Mouse (Mus musculus) hindbrain, embryonic 16.5 days (tissue): Measurements from ENCODE around the gene Pacsin1. TPM values are rescaled to one million over a fixed set of nuclear protein-coding genes. Genes with fewer than 3 reads are reported as not detected.
"Not testable (repeated sequence)": the region's sequence is repeated elsewhere in the genome, so short reads cannot be mapped to it uniquely, and the experiment has no call there.

Source experiments
- ATAC-seq: fragments of 200-750 bp; cut with Nextera tagmentation; 2 replicates; pipeline ENCODE4 v1.8.0; 2017; ENCODE audit warnings: moderate TSS enrichment, moderate library complexity
- H3K27ac ChIP-seq: fragments of 300-500 bp; sonication (generic); 2 replicates; pipeline ENCODE4 v1.5.1; 2014; ENCODE audit warnings: low read depth, mild to moderate bottlenecking, control low read depth, low read length, moderate library complexity
- H3K27me3 ChIP-seq: fragments of 300-500 bp; sonication (generic); replicated peaks from 2 replicates; pipeline ENCODE4 v1.6.1; 2014; ENCODE audit warnings: low read length; ENCODE audit not compliant: control insufficient read depth, insufficient read depth
- H3K36me3 ChIP-seq: fragments of 300-500 bp; sonication (generic); 2 replicates; pipeline ENCODE4 v1.6.1; 2014; ENCODE audit warnings: mild to moderate bottlenecking, low read length, moderate library complexity, mixed read lengths; ENCODE audit not compliant: control insufficient read depth, insufficient read depth
- H3K4me1 ChIP-seq: fragments of 300-500 bp; sonication (generic); 2 replicates; pipeline ENCODE4 v1.6.1; 2014; ENCODE audit warnings: low read depth, low read length; ENCODE audit not compliant: control insufficient read depth, insufficient read depth
- H3K4me2 ChIP-seq: fragments of 300-500 bp; sonication (generic); 2 replicates; pipeline ENCODE4 v1.6.1; 2014; ENCODE audit warnings: mild to moderate bottlenecking, low read length, control low read depth, moderate library complexity
- H3K4me3 ChIP-seq: fragments of 300-500 bp; sonication (generic); 2 replicates; pipeline ENCODE4 v1.5.1; 2014; ENCODE audit warnings: mild to moderate bottlenecking, low read length, control low read depth, moderate library complexity
- H3K9ac ChIP-seq: fragments of 300-500 bp; sonication (generic); 2 replicates; pipeline ENCODE4 v1.6.1; 2014; ENCODE audit warnings: low read depth, mild to moderate bottlenecking, control low read depth, low read length, moderate library complexity
- H3K9me3 ChIP-seq: fragments of 300-500 bp; sonication (generic); 2 replicates; pipeline ENCODE4 v1.6.1; 2014; ENCODE audit warnings: mild to moderate bottlenecking, low read length, moderate library complexity; ENCODE audit not compliant: control insufficient read depth
- WGBS: fragments of 180-500 bp; shearing (Covaris S2); extraction: QIAGEN DNeasy Blood & Tissue Kit; methylation state at CpG from one replicate; pipeline ENCODE4 v1.1.7; 2014; 5-methylcytosine and 5-hydroxymethylcytosine counted together
- polyA plus RNA-seq: library from polyadenylated mRNA; unstranded; fragments of >200 nt; fragmentation: Nextera tagmentation; extraction: Ambion mirVana; gene quantifications from 2 replicates; pipeline ENCODE4 v1.2.1, GENCODE M21; 2015

Pacsin1 gene
- polyA plus RNA-seq, 1 experiment from 2014 or later: 77.9 TPM

DNA sequence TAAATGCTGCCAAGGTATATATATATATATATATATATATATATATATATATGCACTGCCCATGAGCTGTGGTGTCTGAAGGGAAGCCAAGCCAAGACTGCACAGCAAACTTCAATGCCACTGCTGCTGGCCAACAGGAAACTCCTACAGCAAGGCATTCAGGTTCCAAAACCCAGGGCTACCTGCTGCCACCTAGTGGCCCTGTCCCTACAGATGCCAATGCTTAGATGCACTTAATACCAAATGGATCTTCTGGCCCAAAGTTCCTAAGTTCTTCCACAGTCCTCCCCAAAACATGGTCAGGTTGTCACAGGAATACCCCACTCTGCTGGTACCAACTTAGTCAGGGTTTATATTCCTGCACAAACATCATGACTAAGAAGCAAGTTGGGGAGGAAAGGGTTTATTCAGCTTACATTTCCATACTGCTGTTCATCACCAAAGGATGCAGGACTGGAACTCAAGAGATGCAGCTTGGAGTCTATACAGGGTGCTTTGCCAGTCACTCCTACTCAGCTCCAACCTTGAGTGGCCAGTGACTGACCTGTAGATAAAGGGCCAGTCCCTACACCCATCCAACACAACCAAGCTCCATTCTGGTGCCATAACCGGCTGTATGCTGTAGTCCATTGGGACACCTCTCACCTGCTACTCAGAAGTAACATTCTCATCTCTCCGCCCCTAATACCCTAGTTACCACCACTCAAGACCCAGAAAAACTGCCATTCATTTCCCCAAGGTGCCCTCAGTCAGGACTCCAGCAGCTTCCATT, 25.9 kb upstream of the Pacsin1 start:
- ATAC-seq: no peak

DNA sequence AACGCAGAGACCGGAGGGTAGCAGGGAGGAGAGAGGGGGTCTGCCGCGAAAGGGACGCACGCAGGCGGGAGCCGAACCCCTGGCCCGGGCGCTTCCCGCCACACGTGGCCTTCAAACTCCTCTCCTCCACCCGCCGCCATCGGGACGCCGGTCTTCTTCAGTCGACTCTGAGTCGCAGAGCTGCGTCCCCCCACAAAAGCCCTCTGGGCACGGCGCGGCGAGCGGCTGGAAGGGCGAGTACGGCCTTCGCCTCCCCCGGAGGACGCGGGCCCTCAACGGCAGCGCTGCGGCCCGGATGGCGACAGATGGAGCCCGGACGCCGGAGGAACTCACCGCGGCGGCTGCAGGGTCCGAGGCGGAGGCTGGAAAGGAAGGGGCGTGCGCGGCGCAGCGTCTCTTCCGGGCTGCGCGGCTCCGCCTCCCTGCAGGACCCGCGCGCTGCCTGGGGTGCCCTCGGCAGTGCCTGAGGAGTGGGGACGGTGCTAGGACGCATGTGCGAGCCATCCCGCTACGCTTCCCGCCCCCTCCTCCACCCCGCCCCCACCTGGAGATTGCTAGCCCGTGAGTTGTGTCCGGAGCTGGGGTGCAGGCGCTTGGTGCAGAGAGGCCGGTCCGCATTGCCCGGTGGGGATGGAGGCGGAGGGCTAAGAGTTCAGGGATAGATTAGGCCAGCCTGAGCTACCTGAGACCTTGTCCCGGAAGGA, 20.3 kb upstream of the Pacsin1 start, which contains the start of gene RPS10-NUDT3:
RPS10-NUDT3 (minus strand) TSS at position 352 of the 704 bp plus-strand sequence.
- H3K4me1 ChIP-seq: peaks cover 20% of the 10 kb centered on the region
- WGBS: under 1% methylated on average over 53 of the region's 72 CpGs
- H3K9me3 ChIP-seq: no peaks in the 10 kb centered on the region
- peak within 1 kb of the TSS; percentile 79 for H3K9ac ChIP-seq
- peak; percentile 98 for ATAC-seq
- H3K27ac ChIP-seq: peak within 1 kb of the TSS; percentile 65
- H3K4me3 ChIP-seq: peak within 1 kb of the TSS; percentile 73
- peak within 1 kb of the TSS; percentile 79 for H3K4me2 ChIP-seq
- no peaks in the 10 kb centered on the region for H3K27me3 ChIP-seq
- H3K36me3 ChIP-seq: peaks cover 27% of the 10 kb centered on the region

More for the DNA sequence above, 25.9 kb upstream of the Pacsin1 start:
- no peak overlapping the region for H3K9ac ChIP-seq
- no peak overlapping the region for H3K27ac ChIP-seq
- H3K9me3 ChIP-seq: no peaks in the 10 kb centered on the region
- no peaks in the 10 kb centered on the region for H3K27me3 ChIP-seq
- H3K4me2 ChIP-seq: no peak overlapping the region
- peaks cover 31% of the 10 kb centered on the region for H3K36me3 ChIP-seq
- WGBS: 63% methylated on average over 2 of the region's 2 CpGs
- peaks cover 14% of the 10 kb centered on the region for H3K4me1 ChIP-seq
- no peak overlapping the region for H3K4me3 ChIP-seq

DNA sequence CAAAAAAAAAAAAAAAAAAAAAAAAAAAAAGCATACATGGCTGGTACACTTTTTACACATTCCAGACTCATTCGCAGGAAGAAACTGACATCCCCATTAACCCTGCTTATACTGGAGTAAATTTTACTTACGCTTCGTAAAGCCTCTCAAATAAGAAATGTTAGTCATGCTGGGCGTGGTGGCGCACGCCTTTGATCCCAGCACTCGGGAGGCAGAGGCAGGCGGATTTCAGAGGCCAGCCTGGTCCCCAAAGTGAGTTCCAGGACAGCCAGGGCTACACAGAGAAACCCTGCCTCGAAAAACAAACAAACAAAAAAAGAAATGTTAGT, 19.8 kb upstream of the Pacsin1 start:
- Histone ChIP-seq H3K4me1 (peaks cover 20% of the 10 kb centered on the region), H3K9ac (peak overlapping the region; percentile 60), H3K36me3 (peaks cover 22% of the 10 kb centered on the region), H3K27ac (peak overlapping the region; percentile 65), H3K4me2 (peak overlapping the region; percentile 53), H3K4me3 (peak overlapping the region; percentile 73)
- H3K9me3 ChIP-seq, H3K27me3 ChIP-seq, ATAC-seq: not testable (repeated sequence)
- 51% methylated on average over 9 of the region's 9 CpGs for WGBS

DNA sequence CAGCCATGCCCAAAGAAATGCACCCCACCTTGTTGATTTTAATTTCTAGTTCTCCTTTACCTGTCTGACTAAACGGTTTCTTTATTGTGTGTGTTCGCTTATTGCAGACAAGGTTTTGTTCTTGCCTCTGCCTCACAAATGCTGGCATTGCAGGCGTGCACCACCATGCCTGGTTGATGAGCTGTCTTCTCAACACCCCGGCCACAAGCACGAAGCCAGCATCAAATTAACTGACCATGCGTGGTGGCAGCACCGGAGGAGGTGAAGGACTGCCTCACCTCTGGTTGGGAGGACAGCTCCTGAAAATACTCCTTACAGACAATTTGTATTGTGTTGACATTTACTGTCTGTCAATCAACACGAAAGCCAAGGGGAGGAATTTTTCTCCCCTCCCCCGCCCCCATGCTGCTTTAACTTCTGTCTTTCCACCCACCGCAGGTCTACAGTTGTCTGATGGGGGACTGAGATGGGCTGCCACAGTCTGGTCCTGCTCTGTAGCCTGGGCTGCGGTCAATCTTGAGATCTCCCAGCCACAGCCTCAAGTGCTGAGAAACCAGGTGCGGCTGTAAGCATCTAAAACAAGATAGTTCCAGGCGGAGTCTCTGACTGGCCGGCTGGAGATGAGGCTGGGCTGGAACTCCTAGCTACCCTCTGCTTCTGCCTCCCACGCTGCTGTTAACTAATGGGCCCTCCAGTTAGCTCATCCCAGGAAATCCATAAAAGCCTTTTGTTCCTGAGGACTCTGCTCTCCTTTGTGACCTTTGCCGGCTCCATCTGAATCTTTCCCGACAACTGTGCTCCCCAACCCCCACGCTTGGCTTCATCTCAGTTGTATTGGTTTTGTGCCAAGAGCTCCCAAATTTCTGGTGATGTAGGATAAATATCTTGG, 18.9 kb upstream of the Pacsin1 start, which contains the start of gene Rps10:
Rps10 (minus strand) TSS at position 538 of the 889 bp plus-strand sequence.
- ATAC-seq: no peak

DNA sequence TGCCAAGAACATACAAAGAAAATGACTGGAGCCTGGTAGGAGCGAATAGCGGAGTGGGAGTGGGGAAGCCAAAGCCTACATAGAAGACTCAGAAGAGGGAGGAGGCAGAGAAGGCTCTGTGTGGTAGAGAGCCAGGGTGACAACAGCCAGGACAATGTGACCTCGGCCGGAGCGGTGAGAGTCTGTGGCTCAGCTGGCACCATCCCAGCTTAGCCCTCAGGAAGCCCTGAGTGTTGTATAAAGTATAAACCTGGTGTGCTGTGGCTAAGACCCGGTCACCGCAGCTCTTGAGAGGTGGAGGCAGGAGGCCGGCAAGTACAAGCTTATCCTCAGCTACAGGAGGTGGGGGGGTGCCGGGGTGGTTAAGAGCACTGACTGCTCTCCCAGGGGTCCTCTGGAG, 18.0 kb upstream of the Pacsin1 start:
- Histone ChIP-seq H3K9ac (no peak overlapping the region), H3K4me1 (peaks cover 21% of the 10 kb centered on the region), H3K4me3 (no peak overlapping the region), H3K27ac (no peak overlapping the region), H3K4me2 (no peak overlapping the region), H3K36me3 (peaks cover 5% of the 10 kb centered on the region; the same call in 1 of the 2 replicates), H3K9me3 (no peaks in the 10 kb centered on the region), H3K27me3 (no peaks in the 10 kb centered on the region)
- 55% methylated on average over 9 of the region's 9 CpGs for WGBS
- no peak for ATAC-seq

More for the DNA sequence above, 18.9 kb upstream of the Pacsin1 start, which contains the start of gene Rps10:
- H3K9me3 ChIP-seq: no peaks in the 10 kb centered on the region
- peaks cover 20% of the 10 kb centered on the region for H3K4me1 ChIP-seq
- peak within 1 kb of the TSS; percentile 65 for H3K27ac ChIP-seq
- H3K4me2 ChIP-seq: peak within 1 kb of the TSS; percentile 53
- peaks cover 14% of the 10 kb centered on the region; the same call in 1 of the 2 replicates for H3K36me3 ChIP-seq
- H3K27me3 ChIP-seq: no peaks in the 10 kb centered on the region
- peak within 1 kb of the TSS; percentile 73 for H3K4me3 ChIP-seq
- peak within 1 kb of the TSS; percentile 60; the same call in 1 of the 2 replicates for H3K9ac ChIP-seq
- WGBS: 33% methylated on average over 18 of the region's 18 CpGs

DNA sequence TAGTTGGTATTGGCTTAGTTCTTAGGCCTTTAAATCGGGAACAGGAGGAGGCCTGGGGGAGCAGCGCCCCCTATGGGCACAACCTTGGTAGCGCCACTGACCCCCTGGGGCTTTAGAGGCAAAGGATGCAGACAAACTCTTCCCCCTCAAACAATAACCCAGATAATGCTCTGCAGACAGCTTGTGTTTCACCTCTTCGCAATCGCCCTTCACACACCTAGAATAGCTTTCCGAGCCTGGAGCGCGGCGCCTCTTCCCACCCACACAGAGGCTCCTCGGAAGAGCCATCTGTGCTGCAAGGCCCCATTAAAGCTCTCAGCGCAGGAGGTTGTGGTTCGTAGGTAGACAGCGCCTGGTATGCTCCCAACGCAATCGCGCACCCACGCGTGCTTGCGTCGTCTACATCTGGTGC, 16.4 kb upstream of the Pacsin1 start:
- WGBS: 72% methylated on average over 20 of the region's 20 CpGs
- Histone ChIP-seq H3K9ac (no peak overlapping the region), H3K4me1 (peaks cover 17% of the 10 kb centered on the region), H3K27ac (no peak overlapping the region), H3K36me3 (no peaks in the 10 kb centered on the region), H3K9me3 (no peaks in the 10 kb centered on the region), H3K4me2 (no peak overlapping the region), H3K27me3 (no peaks in the 10 kb centered on the region), H3K4me3 (no peak overlapping the region)
- no peak for ATAC-seq

DNA sequence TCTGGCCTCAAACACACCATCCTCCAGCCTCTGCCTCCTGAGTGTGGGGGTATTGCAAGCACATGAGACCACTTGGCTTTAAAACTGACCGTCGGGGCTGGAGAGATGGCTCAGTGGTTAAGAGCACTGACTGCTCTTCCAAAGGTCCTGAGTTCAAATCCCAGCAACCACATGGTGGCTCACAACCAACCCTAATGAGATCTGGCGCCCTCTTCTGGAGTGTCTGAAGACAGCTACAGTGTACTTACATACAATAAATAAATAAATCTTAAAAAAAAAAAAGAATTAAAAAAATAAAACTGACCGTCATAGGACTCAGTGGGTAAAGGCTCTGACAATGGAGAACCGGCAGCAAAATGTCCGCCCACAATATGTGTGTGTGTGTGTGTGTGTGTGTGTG, 15.5 kb upstream of the Pacsin1 start:
- ATAC-seq, H3K4me2 ChIP-seq, H3K9ac ChIP-seq, H3K36me3 ChIP-seq, H3K4me3 ChIP-seq, H3K27ac ChIP-seq, H3K27me3 ChIP-seq, H3K9me3 ChIP-seq: not testable (repeated sequence)
- 89% methylated on average over 6 of the region's 6 CpGs for WGBS
- H3K4me1 ChIP-seq: peaks cover 16% of the 10 kb centered on the region

DNA sequence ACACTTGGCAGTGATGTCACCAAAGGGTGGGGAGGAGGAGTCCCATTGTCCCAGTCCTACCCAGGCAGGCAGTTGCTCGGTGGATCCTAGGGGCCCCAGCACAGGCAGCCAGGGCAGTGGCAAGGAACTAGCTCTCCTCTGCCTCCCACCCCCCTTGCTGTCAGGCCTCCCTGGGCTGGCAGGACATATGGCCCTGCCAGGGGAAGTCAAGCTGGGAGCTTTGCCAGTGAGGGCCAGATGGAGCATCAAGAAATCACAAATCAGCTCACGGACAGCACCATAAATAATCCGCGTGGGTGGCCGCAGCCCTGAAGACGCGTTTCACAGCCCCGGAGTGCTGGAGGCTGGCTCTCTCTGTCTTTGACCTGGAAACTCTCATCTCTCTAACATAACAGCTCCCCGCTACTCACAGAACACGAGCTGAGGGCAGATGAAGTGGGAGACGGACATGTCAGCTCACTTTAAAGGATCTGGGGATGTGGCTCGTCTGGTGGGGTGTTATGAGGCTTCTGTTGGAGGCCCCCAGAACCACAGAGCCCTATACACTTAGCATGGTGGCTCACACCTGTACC, 12.7 kb upstream of the Pacsin1 start:
- H3K9ac ChIP-seq: peak overlapping the region; percentile 52
- no peaks in the 10 kb centered on the region for H3K36me3 ChIP-seq
- H3K27me3 ChIP-seq: no peaks in the 10 kb centered on the region
- no peak overlapping the region for H3K4me3 ChIP-seq
- WGBS: 6% methylated on average over 12 of the region's 12 CpGs
- no peaks in the 10 kb centered on the region for H3K9me3 ChIP-seq
- peaks cover 10% of the 10 kb centered on the region for H3K4me1 ChIP-seq
- peak; percentile 91 for ATAC-seq
- peak overlapping the region; percentile 39 for H3K4me2 ChIP-seq
- peak overlapping the region; percentile 87 for H3K27ac ChIP-seq
